Mouse (Mus musculus): ENCODE measurements at regions not wholly inside any gene's neighbourhood (a gene's known extent, or its start where the extent isn't known, plus 50 kb on each side); places are given as distances from the start of the nearest gene placed in this dataset.

DNA sequence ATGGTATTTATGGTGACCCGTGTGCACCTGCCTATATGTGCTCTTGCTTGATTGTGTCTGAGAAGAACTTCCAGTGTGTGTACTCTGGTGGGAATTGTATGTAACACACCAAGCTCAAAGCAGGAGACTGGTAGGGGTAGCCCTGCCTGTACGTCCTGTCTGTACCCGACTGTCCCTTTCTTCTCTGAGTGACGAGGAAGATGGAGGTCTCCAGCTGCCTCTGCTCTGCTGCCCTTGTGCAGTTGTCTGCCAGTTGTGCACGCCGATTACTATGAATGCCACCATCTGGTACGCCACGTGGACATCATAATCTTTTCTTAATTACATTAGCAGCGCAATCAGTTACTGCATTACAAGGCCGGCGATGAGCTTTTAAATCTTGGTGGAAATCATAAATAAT lies 53.6 kb upstream of the Mvb12b start:
- no peak for DNase-seq (ENCODE audit: low spot score)

DNA sequence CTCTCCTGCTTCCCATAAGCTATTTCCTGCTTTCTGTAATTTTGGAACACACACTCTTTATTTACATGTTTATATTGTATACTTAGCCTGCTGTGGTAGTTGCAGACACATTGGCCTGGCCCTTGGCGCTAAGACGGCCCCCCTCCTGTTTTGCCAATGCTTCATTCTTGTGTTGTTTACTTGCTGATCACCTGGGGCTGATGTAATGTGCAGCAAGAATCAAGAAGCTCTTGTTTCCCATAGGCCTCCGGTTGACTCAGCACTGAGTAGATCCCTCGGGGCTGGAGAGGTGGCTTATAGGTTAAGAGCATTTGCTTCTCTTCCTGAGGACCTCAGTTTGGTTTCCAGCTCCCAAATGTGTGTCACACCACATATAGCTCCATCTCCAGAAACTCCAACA lies 52.1 kb upstream of the Mvb12b start:
- no peak for DNase-seq (ENCODE audit: low spot score)

Data from embryo, embryonic 10.5 days (tissue).